Mouse (Mus musculus) layer of hippocampus, postnatal 10 days (tissue): ENCODE measurements around the gene Gng2. TPM values are rescaled to one million over a fixed set of nuclear protein-coding genes. Genes with fewer than 3 reads are reported as not detected.
"Not testable (repeated sequence)": the region's sequence is repeated elsewhere in the genome, so short reads cannot be mapped to it uniquely, and the experiment has no call there.

ENCODE experiments used
- DNase-seq, 2 experiments: peaks; one replicate each; pipeline ENCODE4 v3.0.0; 2021; ENCODE audit warnings: low spot score in 2 of 2
- total RNA-seq, 2 experiments: library from RNA; stranded (reverse); gene quantifications; 2 replicates each; pipeline ENCODE4 v1.2.3; 2021

The Gng2 gene
- total RNA-seq, 2 experiments from 2014 or later: 491 to 562 TPM

DNA sequence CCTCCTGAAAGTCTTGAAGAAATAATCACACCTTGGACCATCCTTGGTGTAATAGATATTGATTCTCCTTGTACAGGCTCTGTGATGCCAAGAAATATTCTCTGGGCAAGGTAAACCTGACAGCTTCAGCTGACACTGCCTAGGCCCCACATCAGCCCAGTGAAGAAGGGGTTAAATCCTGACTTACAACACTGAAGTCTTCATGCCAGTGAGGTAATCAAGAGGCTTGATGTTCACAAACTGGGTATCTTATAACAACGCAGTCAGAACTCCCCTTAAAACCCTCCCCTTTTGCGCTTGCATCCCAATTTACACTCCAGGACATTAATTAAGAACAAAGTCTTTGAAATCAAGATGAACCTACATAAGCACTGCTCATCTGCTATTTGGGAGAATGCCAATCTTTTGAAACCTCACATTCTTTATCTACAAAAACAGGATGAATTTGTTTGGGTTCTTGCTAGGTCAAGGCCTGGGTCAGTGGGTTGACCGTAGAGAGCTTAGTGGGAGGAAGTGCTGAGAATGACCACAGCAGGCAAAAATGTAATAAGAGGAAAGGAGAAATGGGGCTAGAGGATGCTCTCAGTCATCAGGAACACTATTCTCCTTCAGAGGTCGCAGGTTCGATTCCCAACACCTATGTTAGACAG lies 110.0 kb downstream of the Gng2 start:
- no peak for DNase-seq

DNA sequence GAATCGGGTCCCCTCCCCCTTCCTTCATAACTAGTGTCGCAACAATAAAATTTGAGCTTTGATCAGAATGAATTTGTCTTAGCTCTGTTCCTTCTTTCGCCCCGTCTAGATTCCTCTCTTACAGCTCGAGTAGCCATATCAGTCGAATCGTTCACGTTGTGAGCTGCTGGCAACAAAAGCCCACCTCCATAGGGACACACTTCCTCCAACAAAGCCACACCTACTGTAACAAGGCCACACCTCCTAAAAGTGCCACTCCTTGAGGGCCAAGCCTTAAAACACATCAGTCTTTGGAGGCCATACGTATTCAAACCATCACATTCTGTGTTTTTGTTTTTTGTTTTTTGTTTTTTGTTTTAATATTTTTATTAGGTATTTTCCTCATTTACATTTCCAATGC lies 112.3 kb downstream of the Gng2 start:
- DNase-seq: not testable (repeated sequence)

DNA sequence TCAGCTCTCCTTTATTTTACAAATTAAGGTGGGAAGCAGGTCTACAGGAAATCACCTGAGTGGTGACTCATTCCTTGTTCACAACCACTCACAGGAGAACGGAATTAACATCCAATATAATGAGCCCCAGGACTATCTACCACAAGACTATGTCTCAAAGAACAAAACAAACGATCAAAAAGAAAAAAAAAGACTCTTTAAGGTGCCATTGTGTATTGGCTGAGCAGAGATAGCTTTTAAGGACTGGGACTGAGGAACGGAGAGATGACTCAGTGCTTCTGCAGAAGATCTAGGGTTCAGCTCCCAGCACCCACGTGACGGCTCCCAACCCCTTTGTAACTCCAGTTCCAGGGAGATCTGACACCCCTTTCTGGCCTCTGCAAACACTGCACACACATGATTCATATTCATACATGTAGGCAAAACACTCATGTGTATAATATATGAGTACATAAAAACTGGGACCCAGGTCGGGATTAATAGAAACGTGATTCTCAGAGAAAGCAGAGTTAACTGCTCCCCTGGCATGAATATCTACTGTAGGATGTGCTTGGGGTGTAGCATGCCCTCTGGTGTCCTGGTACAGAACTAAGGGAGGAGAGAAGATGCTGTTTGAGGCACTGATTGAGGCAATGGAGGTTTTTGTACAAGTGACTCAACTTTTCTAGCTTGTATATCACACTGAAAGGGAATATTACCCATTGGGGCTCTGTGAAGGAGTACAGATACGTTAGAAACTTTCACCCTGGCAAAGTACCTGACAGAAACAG lies 115.9 kb downstream of the Gng2 start:
- DNase-seq: peak in 1 of 2 experiments; percentile 13

- no peak for DNase-seq
Observed at GRCm38 (mm10) chr14:19860281-19860680, 117.1 kb downstream of the Gng2 start.

- DNase-seq: peak in 1 of 2 experiments; percentile 50
Observed at GRCm38 (mm10) chr14:19858808-19859776, 118.3 kb downstream of the Gng2 start.

DNA sequence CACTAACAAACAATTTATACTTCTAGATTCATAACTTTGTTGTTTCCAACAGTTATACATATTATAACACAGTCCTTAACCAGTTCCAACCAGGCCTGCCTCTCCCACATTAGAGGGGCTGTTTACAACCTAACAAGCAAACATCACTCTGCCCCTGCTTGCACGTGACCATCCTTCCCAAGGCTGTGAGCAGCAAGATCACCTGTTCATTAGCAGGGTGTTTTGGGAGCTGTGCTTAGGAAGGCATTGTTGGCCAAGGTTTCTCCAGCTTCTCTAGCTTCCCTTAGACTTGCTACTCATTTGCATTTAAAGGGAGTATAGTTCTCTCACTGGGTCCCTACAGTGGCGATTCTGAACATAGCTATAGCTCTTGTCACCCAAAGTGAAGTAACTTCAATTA lies 119.1 kb downstream of the Gng2 start:
- DNase-seq: no peak

- DNase-seq: no peak
Observed at GRCm38 (mm10) chr14:19853471-19853870, 124.0 kb downstream of the Gng2 start.

GRCm38 (mm10) chr14:19839600-19840332 lies 137.7 kb downstream of the Gng2 start:
- peak; percentile 84 to 86 for DNase-seq

DNA sequence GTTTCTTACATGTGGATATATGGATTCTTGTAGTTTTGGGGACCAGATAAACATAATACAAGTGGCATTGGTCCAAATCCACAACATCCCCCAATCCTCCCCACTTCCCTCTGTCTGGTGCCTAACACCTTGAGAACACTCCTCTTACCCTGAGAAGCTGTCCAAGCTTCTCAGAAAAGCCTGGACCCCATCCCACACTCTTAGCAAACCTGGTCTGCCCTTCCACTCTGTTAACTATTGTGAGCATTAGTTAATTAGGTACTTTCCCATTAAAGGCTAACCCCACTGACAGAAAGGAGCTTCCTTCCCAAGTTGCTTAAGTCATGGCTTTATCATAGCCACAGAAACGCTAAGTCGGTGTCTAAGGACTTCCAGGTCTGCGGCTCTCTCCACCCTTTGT lies 141.1 kb downstream of the Gng2 start:
- no peak for DNase-seq

DNA sequence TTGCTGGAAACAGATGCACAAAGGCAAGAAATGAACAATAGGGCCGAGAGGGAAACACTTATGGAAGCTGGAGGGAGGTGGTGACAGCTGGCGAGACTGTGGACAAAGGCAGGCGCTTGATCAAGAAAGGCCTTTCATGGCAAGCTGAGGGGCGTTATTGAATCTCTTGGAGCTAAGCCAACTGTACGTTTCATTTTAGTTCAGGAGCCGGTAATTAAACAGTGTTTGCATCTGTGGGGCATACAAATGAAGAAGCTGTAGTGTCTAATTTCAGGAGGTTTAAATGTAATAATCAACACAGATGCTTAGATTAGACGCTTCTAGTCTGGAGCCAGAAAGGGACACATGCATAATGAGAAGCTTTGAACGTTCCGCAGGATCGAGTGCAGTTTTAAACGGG lies 151.9 kb downstream of the Gng2 start:
- DNase-seq: no peak

DNA sequence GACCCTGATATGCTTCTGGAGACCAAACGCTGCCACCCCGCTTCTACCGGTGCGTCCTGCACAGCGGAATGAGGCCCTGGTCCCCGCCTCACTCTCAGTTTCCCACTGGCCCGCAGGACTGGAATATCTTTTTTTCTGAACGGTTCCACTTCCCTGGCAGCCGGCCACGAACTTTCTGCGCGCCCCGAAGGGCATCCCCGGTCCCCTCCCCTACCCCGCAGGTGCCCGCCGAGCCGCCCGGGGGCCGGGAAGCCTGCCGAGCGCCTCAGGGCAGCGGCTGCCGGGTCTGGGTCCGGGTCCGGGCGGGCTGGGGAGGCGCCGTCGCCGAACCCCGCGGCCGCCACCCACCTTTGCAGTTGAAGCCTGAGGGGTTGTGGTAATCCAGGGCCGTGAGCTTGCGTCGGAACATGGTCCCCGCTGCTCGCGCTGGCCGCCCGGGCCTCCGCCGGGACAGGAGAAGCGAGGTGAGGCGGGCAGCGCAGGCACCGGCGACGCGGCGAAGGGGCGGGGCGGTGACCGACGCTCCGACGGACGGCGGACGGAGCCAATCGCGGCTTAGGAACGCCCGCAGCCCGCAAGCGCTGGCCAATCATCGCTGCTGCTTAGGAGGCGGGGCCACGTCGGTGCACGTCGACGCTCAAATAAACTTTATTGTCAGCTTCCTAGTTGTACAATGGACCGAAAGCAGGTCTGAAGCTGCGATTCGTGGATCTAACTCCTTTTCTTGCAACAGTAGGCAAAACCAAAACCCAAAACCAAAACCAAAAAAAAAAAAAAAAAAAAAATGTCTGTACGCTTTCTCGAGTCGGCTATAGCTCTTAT lies 153.9 kb downstream of the Gng2 start, which contains the start of gene Rtraf:
Gene Rtraf, minus strand, starts transcription at position 504 of the 822 bp plus-strand sequence.
- peak; percentile 92 to 96 for DNase-seq

Other genes starting within 250 kb of the Gng2 start
- gene Nid2, start 226.4 kb downstream of the Gng2 start, total RNA-seq: 10 to 100 TPM; 18.0 to 26.5 TPM
- gene Rtraf, start 153.8 kb downstream of the Gng2 start, total RNA-seq: 10 to 100 TPM; 62.7 to 62.8 TPM
- gene Saysd1, start 160.9 kb upstream of the Gng2 start, total RNA-seq: 1 to 10 TPM; 4.8 to 5.0 TPM
- under 1 TPM; 0.21 to 0.33 TPM for gene Kcnk5, start 204.2 kb upstream of the Gng2 start, total RNA-seq